Mouse (Mus musculus) lung, embryonic 15.5 days (tissue): ENCODE data around the gene Ran. TPM values are rescaled to one million over a fixed set of nuclear protein-coding genes. Genes with fewer than 3 reads are reported as not detected.
A peak's percentile ranks its signal among the peaks of the same experiment; 100 is the strongest.

Source experiments
- ATAC-seq: fragments of 200-750 bp; cut with Nextera tagmentation; 2 replicates; pipeline ENCODE4 v1.8.0; 2017; ENCODE audit warnings: moderate number of reproducible peaks, borderline replicate concordance; ENCODE audit not compliant: low FRiP score, low TSS enrichment; ENCODE audit errors: extremely low read depth
- H3K27ac ChIP-seq: fragments of 300-500 bp; sonication (generic); 2 replicates; pipeline ENCODE4 v1.5.1; 2015; ENCODE audit warnings: moderate library complexity, mild to moderate bottlenecking, inconsistent platforms
- H3K27me3 ChIP-seq: fragments of 300-500 bp; sonication (generic); 2 replicates; pipeline ENCODE4 v1.6.1; 2015; ENCODE audit warnings: inconsistent platforms
- H3K36me3 ChIP-seq: fragments of 300-500 bp; sonication (generic); 2 replicates; pipeline ENCODE4 v1.6.1; 2015; ENCODE audit warnings: inconsistent platforms
- H3K4me1 ChIP-seq: fragments of 300-500 bp; sonication (generic); 2 replicates; pipeline ENCODE4 v1.6.1; 2015; ENCODE audit warnings: inconsistent platforms
- H3K4me2 ChIP-seq: fragments of 300-500 bp; sonication (generic); 2 replicates; pipeline ENCODE4 v1.6.1; 2015; ENCODE audit warnings: inconsistent platforms, mild to moderate bottlenecking, moderate library complexity
- H3K4me3 ChIP-seq: fragments of 300-500 bp; sonication (generic); 2 replicates; pipeline ENCODE4 v1.5.1; 2015; ENCODE audit warnings: mild to moderate bottlenecking, inconsistent platforms
- H3K9ac ChIP-seq: fragments of 300-500 bp; sonication (generic); 2 replicates; pipeline ENCODE4 v1.6.1; 2015; ENCODE audit warnings: inconsistent platforms
- H3K9me3 ChIP-seq: fragments of 300-500 bp; sonication (generic); 2 replicates; pipeline ENCODE4 v1.6.1; 2016; ENCODE audit warnings: inconsistent platforms
- whole genome bisulfite sequencing: fragments of 180-500 bp; shearing (Covaris S2); methylation state at CpG from one replicate; pipeline ENCODE4 v1.1.7; 2015; 5-methylcytosine and 5-hydroxymethylcytosine counted together
- polyA plus RNA-seq: library from polyadenylated mRNA; unstranded; fragments of >200 nt; fragmentation: Nextera tagmentation; extraction: Ambion mirVana; gene quantifications from 2 replicates; pipeline ENCODE4 v1.2.1, GENCODE M21; 2015

Gene Ran
- polyA plus RNA-seq, 1 experiment from 2014 or later, result 634 TPM

- WGBS, result 86% methylated on average over 3 of the region's 3 CpGs
- H3K27me3 ChIP-seq, result no peaks in the 10 kb centered on the region
- peaks cover 8% of the 10 kb centered on the region for H3K4me1 ChIP-seq
- H3K4me2 ChIP-seq, result no peak overlapping the region
- no peaks in the 10 kb centered on the region for H3K9me3 ChIP-seq
- no peaks in the 10 kb centered on the region for H3K36me3 ChIP-seq
- no peak overlapping the region for H3K4me3 ChIP-seq
- no peak overlapping the region for H3K27ac ChIP-seq
- no peak for ATAC-seq
- H3K9ac ChIP-seq, result no peak overlapping the region
Observed at GRCm38 (mm10) chr5:129016370-129016769, 3.5 kb upstream of the Ran start.

- no peak for ATAC-seq
- Histone ChIP-seq H3K4me3 (peak overlapping the region; percentile 96), H3K4me2 (peak overlapping the region; percentile 60), H3K27ac (peak overlapping the region; percentile 98), H3K9me3 (no peaks in the 10 kb centered on the region), H3K36me3 (peaks cover 10% of the 10 kb centered on the region; the same call in 1 of the 2 replicates), H3K27me3 (no peaks in the 10 kb centered on the region), H3K9ac (peak overlapping the region; percentile 58), H3K4me1 (peaks cover 16% of the 10 kb centered on the region)
- WGBS, result 75% methylated on average over 13 of the region's 13 CpGs
Observed at GRCm38 (mm10) chr5:129018782-129019489, 933 bp upstream of the Ran start.

GRCm38 (mm10) chr5:129020300-129020668 is 415 bp downstream of the Ran start:
- Histone ChIP-seq H3K4me1 (peaks cover 16% of the 10 kb centered on the region), H3K9me3 (no peaks in the 10 kb centered on the region), H3K27me3 (no peaks in the 10 kb centered on the region), H3K9ac (peak overlapping the region; percentile 95), H3K4me3 (peak overlapping the region; percentile 96), H3K36me3 (peaks cover 22% of the 10 kb centered on the region), H3K27ac (peak overlapping the region; percentile 98), H3K4me2 (peak overlapping the region; percentile 71)
- ATAC-seq, result peak; percentile 79
- WGBS, result under 1% methylated on average over 43 of the region's 56 CpGs

GRCm38 (mm10) chr5:129020731-129021130 is 862 bp downstream of the Ran start:
- ATAC-seq, result peak; percentile 11

GRCm38 (mm10) chr5:129025048-129025447 is 5.2 kb downstream of the Ran start:
- no peak overlapping the region for H3K27ac ChIP-seq
- no peaks in the 10 kb centered on the region for H3K27me3 ChIP-seq
- H3K4me2 ChIP-seq, result no peak overlapping the region
- no peaks in the 10 kb centered on the region for H3K9me3 ChIP-seq
- H3K4me1 ChIP-seq, result peaks cover 10% of the 10 kb centered on the region
- peaks cover 34% of the 10 kb centered on the region for H3K36me3 ChIP-seq
- WGBS, result 43% methylated on average over 2 of the region's 2 CpGs
- no peak overlapping the region for H3K4me3 ChIP-seq
- no peak for ATAC-seq
- no peak overlapping the region for H3K9ac ChIP-seq

More at GRCm38 (mm10) chr5:129020731-129021130, 862 bp downstream of the Ran start:
- H3K9me3 ChIP-seq, result no peaks in the 10 kb centered on the region
- peak overlapping the region; percentile 96 for H3K4me3 ChIP-seq
- 4% methylated on average over 28 of the region's 28 CpGs for WGBS
- H3K36me3 ChIP-seq, result peaks cover 26% of the 10 kb centered on the region
- peak overlapping the region; percentile 71 for H3K4me2 ChIP-seq
- H3K9ac ChIP-seq, result peak overlapping the region; percentile 95
- H3K27me3 ChIP-seq, result no peaks in the 10 kb centered on the region
- peaks cover 16% of the 10 kb centered on the region for H3K4me1 ChIP-seq
- peak overlapping the region; percentile 98 for H3K27ac ChIP-seq

- Histone ChIP-seq H3K27ac (no peak overlapping the region), H3K4me3 (no peak overlapping the region)
- 78% methylated on average over 2 of the region's 2 CpGs for WGBS
Observed at GRCm38 (mm10) chr5:129025725-129026124, 5.9 kb downstream of the Ran start.

GRCm38 (mm10) chr5:129026171-129026570 is 6.3 kb downstream of the Ran start:
- H3K4me3 ChIP-seq, result no peak overlapping the region
- ATAC-seq, result no peak
- no peak overlapping the region for H3K27ac ChIP-seq
- peaks cover 34% of the 10 kb centered on the region for H3K36me3 ChIP-seq
- WGBS, result 74% methylated on average over 3 of the region's 3 CpGs
- H3K9ac ChIP-seq, result no peak overlapping the region
- peaks cover 10% of the 10 kb centered on the region for H3K4me1 ChIP-seq
- no peaks in the 10 kb centered on the region for H3K9me3 ChIP-seq
- H3K4me2 ChIP-seq, result no peak overlapping the region
- no peaks in the 10 kb centered on the region for H3K27me3 ChIP-seq

More at GRCm38 (mm10) chr5:129025725-129026124, 5.9 kb downstream of the Ran start:
- Histone ChIP-seq H3K4me2 (no peak overlapping the region), H3K27me3 (no peaks in the 10 kb centered on the region), H3K9ac (no peak overlapping the region), H3K36me3 (peaks cover 34% of the 10 kb centered on the region), H3K4me1 (peaks cover 10% of the 10 kb centered on the region), H3K9me3 (no peaks in the 10 kb centered on the region)
- ATAC-seq, result no peak

- Histone ChIP-seq H3K36me3 (peaks cover 32% of the 10 kb centered on the region), H3K4me1 (peaks cover 6% of the 10 kb centered on the region), H3K9ac (no peak overlapping the region), H3K27me3 (no peaks in the 10 kb centered on the region), H3K9me3 (no peaks in the 10 kb centered on the region), H3K4me2 (no peak overlapping the region), H3K4me3 (no peak overlapping the region), H3K27ac (no peak overlapping the region)
- WGBS, result 69% methylated on average over 1 of the region's 1 CpGs
- no peak for ATAC-seq
Observed at GRCm38 (mm10) chr5:129026637-129027036, 6.8 kb downstream of the Ran start.

GRCm38 (mm10) chr5:129029131-129029723 is 9.4 kb downstream of the Ran start:
- no peak for ATAC-seq
- 65% methylated on average over 5 of the region's 5 CpGs for WGBS
- H3K9ac ChIP-seq, result no peak overlapping the region

GRCm38 (mm10) chr5:129036678-129037077 is 16.8 kb downstream of the Ran start:
- WGBS, result 79% methylated on average over 5 of the region's 5 CpGs

More at GRCm38 (mm10) chr5:129029131-129029723, 9.4 kb downstream of the Ran start:
- Histone ChIP-seq H3K4me1 (no peaks in the 10 kb centered on the region), H3K4me2 (no peak overlapping the region), H3K36me3 (peaks cover 22% of the 10 kb centered on the region), H3K27me3 (no peaks in the 10 kb centered on the region), H3K9me3 (no peaks in the 10 kb centered on the region), H3K4me3 (no peak overlapping the region), H3K27ac (no peak overlapping the region)

GRCm38 (mm10) chr5:129037739-129038138 is 17.9 kb downstream of the Ran start:
- no peak overlapping the region for H3K9ac ChIP-seq

More at GRCm38 (mm10) chr5:129036678-129037077, 16.8 kb downstream of the Ran start:
- Histone ChIP-seq H3K4me3 (no peak overlapping the region), H3K4me2 (no peak overlapping the region), H3K9me3 (no peaks in the 10 kb centered on the region), H3K36me3 (no peaks in the 10 kb centered on the region), H3K4me1 (no peaks in the 10 kb centered on the region), H3K27me3 (no peaks in the 10 kb centered on the region), H3K9ac (no peak overlapping the region), H3K27ac (no peak overlapping the region)
- no peak for ATAC-seq

More at GRCm38 (mm10) chr5:129037739-129038138, 17.9 kb downstream of the Ran start:
- H3K9me3 ChIP-seq, result no peaks in the 10 kb centered on the region
- no peaks in the 10 kb centered on the region for H3K27me3 ChIP-seq
- 62% methylated on average over 7 of the region's 7 CpGs for WGBS
- no peaks in the 10 kb centered on the region for H3K4me1 ChIP-seq
- no peak overlapping the region for H3K4me2 ChIP-seq
- no peak overlapping the region for H3K27ac ChIP-seq
- H3K36me3 ChIP-seq, result no peaks in the 10 kb centered on the region
- H3K4me3 ChIP-seq, result no peak overlapping the region
- no peak for ATAC-seq
